Mouse (Mus musculus) layer of hippocampus, adult 8-10 months (tissue): ENCODE results near the gene Phyh. TPM values are rescaled to one million over a fixed set of nuclear protein-coding genes. Genes with fewer than 3 reads are reported as not detected.
A peak's percentile ranks its signal among the peaks of the same experiment; 100 is the strongest.
"Not testable (repeated sequence)": the region's sequence is repeated elsewhere in the genome, so short reads cannot be mapped to it uniquely, and the experiment has no call there.

Source experiments
- DNase-seq, 2 experiments: peaks; one replicate each; pipeline ENCODE4 v3.0.0; 2022; ENCODE audit warnings: low spot score in 2 of 2
- total RNA-seq, 4 experiments: library from RNA; stranded (reverse); gene quantifications; 2 replicates each; pipeline ENCODE4 v1.2.4; 2022

The Phyh gene
- total RNA-seq, 4 experiments from 2014 or later, result 91.0 to 95.9 (median 94.9) TPM

DNA sequence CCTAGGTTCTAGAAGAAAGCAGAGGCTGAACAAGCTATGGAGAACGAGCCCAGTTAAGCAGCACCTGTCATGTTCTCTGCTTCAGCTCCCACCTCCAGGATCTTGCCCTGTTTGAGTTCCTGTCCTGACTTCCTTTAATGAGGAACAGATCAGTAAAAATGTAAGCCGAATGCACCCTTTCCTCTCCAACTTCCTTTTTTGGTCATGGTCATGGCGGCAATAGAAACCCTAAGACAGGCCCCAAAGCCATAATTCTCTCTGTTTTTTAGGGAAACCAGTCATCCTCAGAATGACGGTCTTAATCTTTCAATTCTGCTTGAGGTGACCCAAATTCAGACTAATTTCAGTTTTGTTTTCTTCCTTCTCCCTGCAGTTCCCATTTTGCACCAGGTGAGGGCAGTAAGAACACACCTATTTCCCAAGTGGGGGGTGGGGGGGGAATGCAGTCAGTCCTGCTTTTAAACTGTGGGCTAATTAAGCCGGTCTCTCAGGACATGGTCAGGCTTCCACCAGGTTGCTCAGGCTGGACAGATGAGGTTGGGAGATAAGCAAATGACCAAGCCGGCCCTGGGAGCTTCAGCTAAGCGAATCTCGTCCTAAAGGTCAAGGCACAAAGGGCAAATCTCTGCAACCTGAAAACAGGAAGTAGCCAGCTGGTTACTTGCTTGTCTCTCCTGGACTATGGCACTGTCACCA lies 1.3 kb upstream of the Phyh start:
- peak in 1 of 2 experiments; percentile 58 for DNase-seq

DNA sequence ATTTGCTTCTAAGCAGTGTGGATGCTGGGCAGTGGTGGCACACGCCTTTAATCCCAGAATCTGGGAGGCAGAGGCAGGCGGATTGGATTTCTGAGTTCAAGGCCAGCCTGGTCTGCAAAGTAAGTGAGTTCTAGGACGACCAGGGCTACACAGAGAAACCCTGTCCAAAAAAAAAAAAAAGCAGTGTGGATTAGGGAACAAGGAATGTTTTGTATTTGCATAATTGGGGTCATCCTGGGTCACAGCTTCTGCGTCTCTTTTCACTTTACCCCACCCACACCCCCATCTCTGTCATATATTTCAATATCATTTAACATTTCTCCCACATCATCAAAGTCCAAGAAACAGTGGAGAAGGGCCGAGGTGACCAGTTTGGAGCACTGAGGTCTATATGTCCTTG lies 2.2 kb downstream of the Phyh start:
- no peak for DNase-seq

DNA sequence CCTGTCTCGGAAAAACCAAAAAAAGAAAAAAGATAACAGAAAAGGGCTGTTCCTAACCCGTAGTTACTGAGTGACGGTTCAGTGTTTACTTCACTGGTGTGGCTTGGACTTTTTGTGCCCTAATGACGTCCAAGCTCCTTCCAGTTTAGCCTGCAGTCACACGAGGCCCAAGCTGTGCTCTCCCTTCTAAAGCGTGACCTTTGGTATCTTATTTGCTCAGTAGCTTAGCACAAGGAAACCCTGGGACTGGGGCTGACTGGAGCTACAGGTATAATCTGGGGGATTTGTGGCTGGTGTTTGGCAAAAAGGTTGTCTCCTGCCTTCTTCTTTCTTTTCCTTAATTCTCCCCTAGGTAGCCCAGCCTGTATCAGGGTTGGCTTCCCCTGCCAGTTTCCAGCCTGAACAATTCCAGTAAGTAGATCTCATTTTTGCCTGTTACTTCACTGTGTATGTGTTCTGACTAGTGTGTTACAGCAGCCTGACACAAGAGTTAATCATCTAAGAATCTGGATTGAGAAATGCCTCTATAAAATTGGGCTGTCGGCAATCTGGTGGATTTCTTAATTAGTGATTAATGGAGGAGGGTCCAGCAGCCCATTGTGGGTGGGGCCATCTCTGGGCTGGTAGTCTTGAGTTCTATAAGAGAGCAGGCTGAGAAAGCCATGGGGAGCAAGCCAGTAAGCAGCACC lies 3.8 kb downstream of the Phyh start:
- DNase-seq, result no peak

DNA sequence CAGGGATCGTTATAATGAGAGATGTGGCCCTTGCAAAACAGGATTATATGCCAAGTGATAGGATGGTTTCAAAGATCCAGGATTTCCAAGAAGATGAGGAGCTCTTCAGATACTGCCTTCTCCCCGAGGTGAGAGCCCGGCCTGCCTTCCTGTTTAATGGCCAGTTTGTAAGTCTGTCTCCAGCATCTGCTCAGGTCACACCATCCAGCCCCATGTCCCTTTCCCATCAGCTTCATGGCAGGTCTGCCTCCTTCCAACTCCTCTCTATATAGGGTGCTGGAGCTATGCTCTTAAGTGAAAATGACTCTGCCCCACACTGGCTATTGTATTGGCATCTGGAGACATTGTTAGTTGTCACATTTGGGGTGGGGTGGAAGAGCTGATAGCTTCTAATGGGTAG lies 8.6 kb downstream of the Phyh start:
- DNase-seq, result no peak

DNA sequence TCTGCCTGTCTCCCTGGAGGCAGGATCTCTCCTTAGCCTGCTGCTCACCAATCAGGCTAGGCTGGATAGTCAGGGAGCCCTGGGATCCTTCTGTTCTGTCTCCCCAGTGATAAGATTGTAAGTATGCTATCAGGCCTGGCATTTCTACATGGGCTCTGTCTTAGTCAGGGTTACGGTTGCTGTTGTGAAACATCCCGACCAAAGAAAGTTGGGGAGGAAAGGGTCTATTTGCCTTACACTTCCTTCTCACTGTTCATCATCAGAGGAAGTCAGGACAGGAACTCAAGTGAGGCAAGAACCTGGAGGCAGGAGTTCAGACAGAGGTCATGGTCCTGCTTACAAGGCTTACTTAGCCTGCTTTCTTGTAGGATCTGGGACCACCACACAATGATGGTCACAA lies 10.4 kb downstream of the Phyh start:
- no peak for DNase-seq

DNA sequence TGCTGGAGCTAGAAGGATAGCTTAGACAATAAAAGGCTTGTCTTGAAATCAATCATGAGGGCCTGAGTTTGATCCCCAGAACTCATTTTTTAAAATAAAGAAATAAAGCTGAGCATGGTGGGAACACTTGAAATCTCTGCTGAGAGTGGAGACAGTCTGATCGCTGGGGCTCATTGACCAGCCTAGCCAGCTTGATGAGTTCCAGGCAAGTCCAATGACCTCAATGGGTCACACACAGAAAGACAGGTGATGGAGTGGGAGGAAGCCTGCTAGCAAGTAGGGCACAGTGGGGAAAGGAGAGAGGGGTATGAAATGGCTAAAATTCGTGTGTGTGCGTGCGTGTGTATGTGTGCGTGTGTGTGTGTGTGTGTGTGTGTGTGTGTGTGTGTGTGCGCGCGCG lies 15.7 kb downstream of the Phyh start:
- no peak for DNase-seq

DNA sequence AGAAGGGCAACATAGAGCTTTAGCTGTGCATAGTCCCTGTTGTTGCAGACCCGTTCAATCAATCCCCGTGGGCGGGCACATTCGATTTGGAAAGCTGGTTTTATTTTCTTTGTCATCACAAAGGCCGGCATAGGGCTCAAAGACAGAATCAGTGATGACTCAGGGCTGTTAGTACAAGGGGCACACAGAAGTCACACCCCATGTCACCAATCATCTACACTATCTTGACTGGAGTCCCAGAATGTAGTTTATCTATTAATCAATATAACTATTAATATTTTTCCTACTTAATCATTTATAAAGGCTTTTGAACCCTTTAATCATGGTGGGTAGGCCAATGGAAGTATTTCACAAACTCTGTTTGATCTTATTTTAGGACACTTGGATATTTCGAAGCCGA lies 19.1 kb downstream of the Phyh start:
- DNase-seq, result no peak

DNA sequence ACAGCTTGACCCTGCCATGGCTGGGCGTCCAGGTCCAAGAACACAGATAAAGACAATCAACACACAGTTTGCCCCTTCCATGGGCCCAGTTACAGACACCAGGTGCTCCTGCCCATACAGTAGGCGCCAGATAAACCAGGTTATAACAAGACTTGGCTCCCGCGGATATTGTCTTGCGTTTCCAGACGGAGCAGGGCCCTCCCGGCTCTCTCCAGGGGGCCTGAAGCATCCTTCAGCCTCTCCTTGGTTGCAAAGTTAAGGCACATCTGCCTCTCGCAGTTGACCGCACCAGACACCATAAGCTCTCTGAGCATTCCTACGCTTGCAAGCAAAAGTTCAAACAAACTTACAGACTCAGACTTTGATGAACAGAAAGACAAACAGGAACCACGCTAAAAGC lies 22.0 kb downstream of the Phyh start:
- no peak for DNase-seq

DNA sequence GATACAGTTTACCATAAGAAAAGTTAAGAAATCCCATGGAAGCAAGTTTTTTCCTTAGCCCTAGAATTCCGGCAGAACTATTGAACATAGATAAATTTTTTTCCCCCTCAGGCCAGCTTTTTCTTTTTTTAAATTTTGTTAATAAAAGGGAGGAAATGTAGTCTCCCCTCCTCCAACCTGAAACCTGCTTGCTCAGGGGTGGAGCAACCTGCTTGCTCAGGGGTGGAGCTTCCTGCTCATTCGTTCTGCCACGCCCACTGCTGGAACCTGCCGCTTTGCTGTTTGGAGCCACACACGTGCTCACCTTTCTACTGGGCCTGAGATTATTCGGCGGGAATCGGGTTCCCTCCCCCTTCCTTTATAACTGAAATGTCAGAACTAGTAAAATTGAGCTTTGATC lies 30.9 kb downstream of the Phyh start:
- DNase-seq, result not testable (repeated sequence)

DNA sequence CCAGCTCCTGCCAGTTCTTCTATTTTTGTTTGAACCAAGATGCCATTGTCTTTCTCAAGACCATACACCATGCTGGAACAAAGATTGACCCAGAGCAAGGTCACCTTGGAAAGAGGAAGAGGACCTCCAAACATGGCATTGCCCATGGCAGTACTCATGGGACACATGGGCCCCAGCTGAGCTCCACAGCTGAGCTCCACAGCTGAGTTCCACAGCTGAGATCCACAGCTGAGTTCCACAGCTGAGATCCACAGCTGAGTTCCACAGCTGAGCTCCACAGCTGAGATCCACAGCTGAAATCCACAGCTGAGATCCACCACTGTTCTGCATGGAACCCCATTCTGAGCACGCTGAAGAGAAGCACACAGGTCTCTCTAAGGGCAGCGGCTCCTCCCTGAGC lies 32.2 kb downstream of the Phyh start:
- DNase-seq, result no peak

DNA sequence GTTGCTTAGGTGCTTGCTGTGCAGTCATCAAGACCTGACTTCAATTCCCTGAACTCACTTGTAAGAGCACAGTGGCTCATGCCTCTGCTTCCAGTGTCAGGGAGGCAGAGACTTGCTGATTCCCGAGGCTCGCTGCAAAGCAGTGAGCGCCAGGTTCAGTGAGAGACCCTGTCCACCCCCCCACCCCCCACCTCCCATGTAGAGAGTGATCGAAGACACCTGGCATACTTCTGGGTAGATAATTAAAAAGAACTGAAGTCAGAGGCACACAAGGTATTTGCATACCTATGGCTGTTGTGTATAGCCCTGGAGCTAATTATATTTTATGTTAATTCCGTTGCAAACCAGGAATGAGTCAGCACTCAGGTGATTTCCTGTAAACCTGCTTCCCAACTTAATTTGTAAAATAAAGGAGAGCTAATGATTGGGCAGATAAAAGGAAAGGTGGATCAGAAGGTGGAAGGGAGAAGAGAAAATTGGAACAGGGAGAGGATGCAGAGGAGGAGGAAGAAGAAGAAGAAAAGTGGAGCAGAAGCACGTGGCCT lies 35.5 kb downstream of the Phyh start:
- no peak for DNase-seq

DNA sequence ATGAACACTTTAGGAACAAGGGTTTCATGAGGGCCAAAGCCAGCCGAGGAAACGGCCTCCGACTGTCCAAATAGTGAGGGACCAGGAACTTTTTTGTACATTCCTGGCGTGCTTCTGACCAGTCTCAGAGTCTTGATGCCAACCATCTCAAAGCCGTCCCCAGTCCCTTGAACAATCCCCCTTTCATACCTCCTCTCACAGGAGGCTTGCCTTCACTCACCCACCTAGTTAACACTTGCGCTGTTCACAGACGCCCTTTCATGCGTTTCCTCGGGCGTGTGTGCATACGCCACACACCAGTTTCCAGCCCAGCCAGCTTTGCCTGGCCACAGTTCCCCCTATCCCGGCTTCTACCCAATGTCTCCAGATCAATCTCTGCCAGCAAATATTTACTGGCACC lies 39.2 kb downstream of the Phyh start:
- no peak for DNase-seq

DNA sequence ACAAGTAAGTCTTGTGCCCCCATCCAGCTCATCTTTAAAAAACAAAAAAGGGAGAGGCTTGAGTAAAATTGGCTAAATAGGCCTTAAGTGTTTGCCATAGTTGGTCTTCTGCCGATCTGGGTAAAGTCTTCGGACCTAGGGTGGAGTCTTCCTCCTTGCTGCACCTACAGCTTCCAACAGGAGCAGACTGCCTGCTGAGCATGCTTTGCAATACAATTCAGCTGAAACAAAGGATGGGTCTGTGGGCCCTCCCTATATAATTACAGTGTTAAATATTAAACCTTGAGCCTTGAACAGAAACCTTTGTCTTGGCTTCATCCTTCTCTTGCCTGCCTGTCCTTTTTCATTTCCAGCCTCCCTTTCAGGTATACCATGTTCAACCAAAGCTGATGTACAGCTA lies 49.0 kb downstream of the Phyh start:
- no peak for DNase-seq

DNA sequence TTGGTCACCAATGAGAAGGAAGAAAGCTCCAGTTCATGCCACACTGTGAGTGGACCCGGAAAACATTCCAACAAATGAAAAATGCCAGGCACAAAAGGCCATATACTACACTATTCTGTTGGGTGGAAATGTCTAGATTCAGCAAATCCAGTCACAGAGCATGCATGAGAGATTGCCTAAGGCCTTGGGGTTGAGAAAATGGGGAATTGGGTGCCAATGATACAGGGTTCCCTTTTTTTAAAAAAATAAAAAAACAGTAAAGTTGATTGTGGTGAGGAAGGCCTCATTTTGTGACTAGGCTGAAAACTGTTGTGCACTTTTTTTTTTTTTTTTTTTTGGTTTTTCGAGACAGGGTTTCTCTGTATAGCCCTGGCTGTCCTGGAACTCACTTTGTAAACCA lies 50.3 kb downstream of the Phyh start:
- DNase-seq, result no peak

DNA sequence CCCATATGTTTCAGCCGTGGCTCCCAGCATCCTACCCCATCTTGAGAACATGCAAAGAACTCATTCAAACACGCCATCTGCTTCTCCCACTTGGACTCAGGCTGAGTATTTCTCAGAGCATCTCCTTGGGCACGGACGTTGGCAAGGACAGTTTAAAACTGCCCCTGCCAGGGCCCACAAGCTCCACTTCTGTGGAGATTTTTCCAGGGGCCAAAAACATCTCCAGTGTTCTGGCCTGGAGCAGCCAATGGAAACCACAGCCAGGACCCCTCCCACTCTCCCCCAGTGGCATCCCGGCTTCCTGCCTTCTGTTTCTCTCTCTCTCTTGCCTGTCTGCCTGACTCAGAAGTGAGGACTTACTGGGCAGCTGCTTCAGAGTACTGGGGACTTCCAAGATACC lies 57.0 kb downstream of the Phyh start, which contains the start of gene Ucma:
TSS of gene Ucma (plus strand) at position 316 of the 400 bp plus-strand sequence.
- peak; percentile 18 to 39 for DNase-seq

DNA sequence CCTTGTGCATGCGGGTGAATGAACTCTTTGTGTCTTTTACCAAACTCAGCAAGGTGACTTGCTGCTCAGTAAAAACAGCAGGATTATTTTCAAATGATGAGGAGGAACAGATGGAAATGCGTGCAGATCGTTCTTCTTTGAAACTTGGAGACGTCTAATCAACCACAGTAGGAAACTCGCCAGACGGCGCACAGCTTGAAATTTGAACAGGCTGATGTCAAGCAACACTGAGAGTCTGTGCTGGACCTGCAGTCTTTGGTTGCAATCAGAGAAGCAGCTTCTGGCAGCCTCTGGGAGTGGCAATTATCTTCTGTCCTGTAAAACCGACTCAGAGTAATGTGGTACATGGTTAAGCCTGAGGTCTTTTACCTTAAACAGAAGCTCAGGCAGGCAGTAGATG lies 59.3 kb downstream of the Phyh start:
- DNase-seq, result peak; percentile 44 to 58

DNA sequence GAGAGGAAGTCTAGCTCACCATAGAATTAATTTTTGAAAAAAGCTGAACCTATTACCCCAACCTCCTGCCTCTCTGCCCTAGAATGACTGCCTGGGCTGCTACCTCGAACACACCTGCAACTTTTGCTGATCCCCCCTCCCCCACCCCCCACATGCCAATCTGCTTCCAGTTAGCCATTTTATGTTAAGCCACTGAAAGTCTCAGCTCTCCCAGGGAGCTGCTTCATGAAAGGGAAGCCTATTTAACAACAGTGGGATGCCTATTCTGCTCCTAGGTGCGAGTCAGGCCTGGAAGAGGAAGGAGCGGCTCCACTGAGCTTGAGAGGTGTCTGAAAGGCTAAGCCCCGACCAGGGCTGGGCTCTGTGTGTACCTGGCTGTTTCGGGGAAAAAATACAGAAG lies 65.2 kb downstream of the Phyh start:
- DNase-seq, result no peak

DNA sequence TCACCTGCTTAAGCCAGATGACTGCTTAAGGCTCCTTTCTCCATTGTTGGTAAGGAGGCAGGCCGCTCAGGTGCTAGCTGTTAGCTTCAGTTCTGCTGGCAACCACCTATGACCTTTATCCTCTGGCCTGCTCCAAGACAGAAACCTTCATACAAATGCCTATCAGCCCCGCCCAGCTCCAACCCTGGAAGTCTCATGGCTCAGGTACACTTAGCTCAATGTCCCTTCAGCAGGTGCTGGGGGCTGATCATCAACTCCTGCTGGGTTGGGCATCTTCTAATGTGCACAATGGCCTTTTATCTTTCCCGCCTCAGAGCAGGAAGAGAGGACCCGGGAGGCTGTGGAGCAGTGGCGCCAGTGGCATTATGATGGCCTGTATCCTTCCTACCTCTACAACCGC lies 66.2 kb downstream of the Phyh start:
- no peak for DNase-seq

DNA sequence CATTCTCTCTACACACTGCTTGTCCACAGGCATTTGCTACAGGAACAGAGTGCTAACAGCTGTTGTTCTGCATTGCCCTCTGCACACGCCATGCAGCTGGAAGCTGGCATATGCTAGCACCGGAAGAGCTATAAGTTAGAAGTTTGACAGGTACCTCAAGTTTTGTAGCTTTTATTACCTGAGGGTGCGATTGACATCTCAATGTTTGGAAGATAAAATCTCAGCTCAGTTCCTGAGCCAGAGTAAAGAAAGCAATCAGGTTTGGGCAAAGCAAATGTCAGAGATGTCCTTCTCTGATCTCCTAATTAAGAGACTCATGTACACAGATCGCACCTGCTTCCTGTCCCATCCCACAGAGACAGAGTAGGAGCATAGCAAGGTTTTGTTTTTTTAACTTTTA lies 68.0 kb downstream of the Phyh start:
- no peak for DNase-seq

DNA sequence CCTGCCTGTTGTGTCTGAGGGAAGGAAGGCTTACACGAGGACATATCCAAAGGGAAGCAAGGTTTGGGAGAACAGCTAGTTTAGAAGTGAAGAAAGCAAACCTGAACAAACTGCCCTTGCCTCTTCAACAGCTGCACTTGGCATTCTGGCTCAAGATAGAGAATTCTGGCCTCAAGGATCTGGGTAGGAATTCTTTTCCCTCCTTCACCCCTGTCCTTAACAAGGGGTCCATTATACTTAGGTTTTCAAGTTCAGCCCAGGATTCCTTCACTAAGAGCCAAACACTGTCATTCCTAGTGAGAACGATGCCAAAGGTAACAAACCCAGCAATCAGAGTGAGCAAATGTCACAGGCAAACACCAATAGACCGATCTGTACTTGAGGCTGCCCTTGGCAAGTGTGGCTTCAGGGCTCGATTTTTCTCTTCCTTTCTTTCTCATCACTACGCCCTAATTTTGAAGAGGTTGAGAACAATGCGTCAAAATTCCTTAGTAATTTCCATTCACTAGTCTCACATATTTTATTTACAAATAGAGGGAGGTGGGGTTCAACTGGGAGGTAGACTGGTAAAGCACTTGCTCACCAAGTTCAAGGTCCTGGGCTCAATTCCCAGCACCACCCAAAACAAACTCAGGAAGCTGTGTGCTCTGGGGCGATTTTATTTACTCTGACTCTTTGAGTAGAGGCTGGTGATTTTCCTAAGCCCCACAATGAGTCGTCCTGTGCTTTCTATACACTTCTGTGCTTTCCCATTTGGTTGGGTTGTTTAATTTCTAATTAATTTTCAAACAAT lies 68.8 kb downstream of the Phyh start:
- no peak for DNase-seq
